Mouse (Mus musculus) liver, adult 10 weeks (tissue): ENCODE results near the gene Ackr1. TPM values are rescaled to one million over a fixed set of nuclear protein-coding genes. Genes with fewer than 3 reads are reported as not detected.

Source experiments
- polyA plus RNA-seq: library from polyadenylated mRNA; stranded (reverse); fragments of 350-450 nt; fragmentation: Illumina TruSeq; extraction: RNeasy Lipid Tissue Mini Kit (QIAGEN cat#74804); gene quantifications from one replicate; pipeline ENCODE4 v1.2.3, GENCODE M21; 2014; ENCODE audit warnings: low read depth, low replicate concordance

Gene Ackr1
- 0.61 TPM for polyA plus RNA-seq

GRCm38 (mm10) chr1:173333312-173334253 lies at the start of gene Ackr1:
Gene Ackr1 (minus strand): TSS chr1:173333750.

DNA sequence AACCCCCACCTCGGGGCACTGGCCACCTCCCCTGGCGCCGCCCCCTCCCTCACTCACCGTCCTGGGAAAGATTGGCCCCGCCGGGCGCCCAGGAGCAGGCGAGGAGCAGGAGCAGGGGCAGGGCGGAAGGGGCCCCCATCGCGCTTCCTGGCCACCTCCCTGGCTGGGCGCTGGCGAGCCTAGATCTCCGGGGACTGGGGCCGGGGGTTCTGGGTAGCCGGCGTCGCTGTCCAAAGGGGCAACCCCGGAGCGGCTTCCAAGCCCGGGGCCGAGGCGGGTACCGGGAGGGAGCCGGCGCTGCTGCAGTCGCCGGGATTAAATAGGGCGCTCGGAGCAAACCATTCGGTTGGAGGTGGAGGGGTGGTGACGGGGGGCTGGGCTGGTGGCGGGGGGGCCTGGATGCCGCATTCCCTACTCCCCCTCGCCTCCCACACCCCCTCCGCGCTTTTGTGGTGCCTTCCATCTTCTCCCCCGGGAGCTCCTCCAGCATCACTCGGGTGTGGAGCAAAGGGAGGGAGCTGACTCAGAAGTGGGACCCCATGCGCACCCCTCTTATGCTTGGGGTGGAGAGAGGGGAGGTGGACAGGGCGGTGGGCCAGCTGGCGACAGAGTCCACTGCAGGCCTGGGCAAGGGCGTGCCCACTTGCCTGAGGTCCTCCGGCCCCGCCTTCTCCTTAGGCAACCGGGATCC lies 34.0 kb upstream of the Ackr1 start, which contains the start of gene Cadm3:
Gene Cadm3 (minus strand): TSS at position 340 of the 691 bp plus-strand sequence.

DNA sequence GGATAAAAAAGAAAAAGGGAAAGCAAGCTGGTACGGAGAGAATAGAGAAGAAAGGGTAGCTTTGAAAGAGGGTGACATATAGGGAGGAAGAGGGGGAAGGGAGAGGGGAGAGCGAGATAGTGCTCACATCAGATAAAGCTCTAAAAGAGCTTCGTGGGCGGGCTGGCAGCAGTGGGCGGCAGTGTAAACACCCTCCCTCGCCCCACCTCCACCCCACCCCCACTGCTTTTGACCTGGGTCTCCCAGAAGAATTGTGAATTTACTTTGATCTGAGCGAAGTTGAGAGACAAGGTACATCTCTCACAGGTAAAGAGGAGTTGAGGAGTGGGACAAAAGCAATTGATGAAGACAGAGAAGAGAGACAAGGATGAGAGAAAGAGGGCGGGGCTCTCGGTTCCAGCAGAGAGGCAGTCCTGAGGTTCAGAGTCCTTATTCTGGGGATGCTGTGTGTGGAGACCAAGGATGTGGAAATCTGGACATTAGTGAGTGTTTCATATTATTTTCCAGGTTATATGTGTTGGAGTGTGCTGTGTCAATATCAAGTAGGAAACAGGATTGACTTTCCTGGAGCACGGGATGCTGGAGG lies 16.9 kb upstream of the Ackr1 start, which contains the start of gene Aim2:
Gene Aim2 (plus strand): TSS at position 508 of the 586 bp plus-strand sequence.

Other genes with a start within 250 kb of the Ackr1 start
- not detected for gene Olfr1408, start 196.4 kb downstream of the Ackr1 start, polyA plus RNA-seq
- not detected for gene Olfr1406, start 143.1 kb downstream of the Ackr1 start, polyA plus RNA-seq
- gene Olfr218, start 135.9 kb downstream of the Ackr1 start, polyA plus RNA-seq, result not detected
- not detected for gene Olfr1404, start 121.4 kb downstream of the Ackr1 start, polyA plus RNA-seq
- gene Fcer1a, start 106.5 kb downstream of the Ackr1 start, polyA plus RNA-seq, result not detected
- not detected for gene Olfr418, start 67.7 kb downstream of the Ackr1 start, polyA plus RNA-seq
- not detected for gene Mptx2, start 56.0 kb downstream of the Ackr1 start, polyA plus RNA-seq
- gene Aim2, start 17.1 kb upstream of the Ackr1 start, polyA plus RNA-seq, result 3.3 TPM
- gene Cadm3, start 33.9 kb upstream of the Ackr1 start, polyA plus RNA-seq, result 1.4 TPM
- gene Ifi206, start 157.3 kb upstream of the Ackr1 start, polyA plus RNA-seq, result 1.7 TPM
- 0.26 TPM for gene Ifi214, start 202.2 kb upstream of the Ackr1 start, polyA plus RNA-seq